Mouse (Mus musculus): ENCODE measurements around the gene Smpd1. TPM values are rescaled to one million over a fixed set of nuclear protein-coding genes. Genes with fewer than 3 reads are reported as not detected.
A peak's percentile ranks its signal among the peaks of the same experiment; 100 is the strongest.

Gene Smpd1
- polyA plus RNA-seq, 1 experiment from 2014 or later, result 51.1 TPM

- Histone ChIP-seq H3K9ac (replicated peaks) (peak within 1 kb of the TSS; percentile 85), H3K27ac (replicated peaks) (peak within 1 kb of the TSS; percentile 96), H3K27me3 (no peaks in the 10 kb centered on the region; the same call in 1 of the 2 replicates), H3K4me2 (replicated peaks) (peak within 1 kb of the TSS; percentile 61), H3K4me3 (peak within 1 kb of the TSS; percentile 78), H3K36me3 (no peaks in the 10 kb centered on the region), H3K9me3 (no peaks in the 10 kb centered on the region), H3K4me1 (peaks cover 20% of the 10 kb centered on the region)
- peak; percentile 93 for ATAC-seq (ENCODE audit: low FRiP score, low read depth)
- under 1% methylated on average over 30 of the region's 54 CpGs for WGBS
Observed at GRCm38 (mm10) chr7:105581094-105581703, 27.0 kb downstream of the Smpd1 start, which contains the start of gene Apbb1. TSS of gene Apbb1 (minus strand) at chr7:105581653.

GRCm38 (mm10) chr7:105581959-105582358, 27.8 kb downstream of the Smpd1 start:
- Histone ChIP-seq H3K4me2 (replicated peaks) (peak overlapping the region; percentile 61), H3K4me1 (peaks cover 20% of the 10 kb centered on the region), H3K9ac (replicated peaks) (peak overlapping the region; percentile 85; the same call in 1 of the 2 replicates), H3K9me3 (no peaks in the 10 kb centered on the region), H3K4me3 (peak overlapping the region; percentile 78), H3K27ac (replicated peaks) (peak overlapping the region; percentile 96), H3K27me3 (no peaks in the 10 kb centered on the region; the same call in 1 of the 2 replicates), H3K36me3 (no peaks in the 10 kb centered on the region)
- WGBS, result 74% methylated on average over 2 of the region's 2 CpGs
- ATAC-seq (ENCODE audit: low FRiP score, low read depth), result no peak

- WGBS, result 75% methylated on average over 9 of the region's 9 CpGs
- ATAC-seq (ENCODE audit: low FRiP score, low read depth), result no peak
- H3K9me3 ChIP-seq, result no peaks in the 10 kb centered on the region
Observed at GRCm38 (mm10) chr7:105588325-105588912, 34.3 kb downstream of the Smpd1 start.

GRCm38 (mm10) chr7:105590097-105590496, 35.9 kb downstream of the Smpd1 start:
- ATAC-seq (ENCODE audit: low FRiP score, low read depth), result no peak
- WGBS, result 24% methylated on average over 7 of the region's 7 CpGs
- H3K4me1 ChIP-seq, result no peaks in the 10 kb centered on the region
- H3K4me2 ChIP-seq (replicated peaks), result no peak overlapping the region
- H3K27ac ChIP-seq (replicated peaks), result no peak overlapping the region
- H3K27me3 ChIP-seq, result no peaks in the 10 kb centered on the region
- no peak overlapping the region for H3K4me3 ChIP-seq
- no peaks in the 10 kb centered on the region for H3K9me3 ChIP-seq
- no peaks in the 10 kb centered on the region for H3K36me3 ChIP-seq
- H3K9ac ChIP-seq (replicated peaks), result no peak overlapping the region

More at GRCm38 (mm10) chr7:105588325-105588912, 34.3 kb downstream of the Smpd1 start:
- Histone ChIP-seq H3K27me3 (no peaks in the 10 kb centered on the region), H3K4me3 (no peak overlapping the region), H3K36me3 (no peaks in the 10 kb centered on the region), H3K9ac (replicated peaks) (no peak overlapping the region), H3K4me2 (replicated peaks) (no peak overlapping the region), H3K27ac (replicated peaks) (no peak overlapping the region), H3K4me1 (no peaks in the 10 kb centered on the region)

GRCm38 (mm10) chr7:105602860-105603623, 48.9 kb downstream of the Smpd1 start:
- WGBS, result 35% methylated on average over 9 of the region's 9 CpGs
- Histone ChIP-seq H3K27me3 (no peaks in the 10 kb centered on the region), H3K4me1 (no peaks in the 10 kb centered on the region), H3K9ac (replicated peaks) (no peak overlapping the region), H3K4me2 (replicated peaks) (no peak overlapping the region), H3K9me3 (0 out of 2 replicates have a peak, but pooled peaks cover 4% of the 10 kb centered on the region), H3K4me3 (no peak overlapping the region), H3K36me3 (no peaks in the 10 kb centered on the region), H3K27ac (replicated peaks) (no peak overlapping the region)
- ATAC-seq (ENCODE audit: low FRiP score, low read depth), result peak; percentile 66; the same call in 1 of the 2 replicates

Other genes with a start within 250 kb of the Smpd1 start
- gene Olfr689, start 243.2 kb upstream of the Smpd1 start, polyA plus RNA-seq (2016; fragmentation: Nextera tagmentation; extraction: Ambion mirVana), result not detected in 2 replicates
- not detected in 2 replicates for gene Olfr690, start 220.3 kb upstream of the Smpd1 start, polyA plus RNA-seq (2016; fragmentation: Nextera tagmentation; extraction: Ambion mirVana)
- gene Olfr691, start 212.1 kb upstream of the Smpd1 start, polyA plus RNA-seq (2016; fragmentation: Nextera tagmentation; extraction: Ambion mirVana), result not detected in 2 replicates
- not detected in 2 replicates for gene Olfr692, start 186.1 kb upstream of the Smpd1 start, polyA plus RNA-seq (2016; fragmentation: Nextera tagmentation; extraction: Ambion mirVana)
- not detected in 2 replicates for gene Gm5901, start 179.3 kb upstream of the Smpd1 start, polyA plus RNA-seq (2016; fragmentation: Nextera tagmentation; extraction: Ambion mirVana)
- gene Fam160a2, start 154.3 kb upstream of the Smpd1 start, polyA plus RNA-seq (2016; fragmentation: Nextera tagmentation; extraction: Ambion mirVana), result 41.8 and 46.2 TPM in 2 replicates
- 0.17 TPM in 1 of 2 replicates, not detected in the other for gene Cnga4, start 149.8 kb upstream of the Smpd1 start, polyA plus RNA-seq (2016; fragmentation: Nextera tagmentation; extraction: Ambion mirVana)
- 0.17 and 0.29 TPM in 2 replicates for gene Cckbr, start 128.6 kb upstream of the Smpd1 start, polyA plus RNA-seq (2016; fragmentation: Nextera tagmentation; extraction: Ambion mirVana)
- gene Cavin3, start 72.1 kb upstream of the Smpd1 start, polyA plus RNA-seq (2016; fragmentation: Nextera tagmentation; extraction: Ambion mirVana), result 28.0 and 36.3 TPM in 2 replicates
- gene Apbb1, start 27.3 kb downstream of the Smpd1 start, polyA plus RNA-seq (2016; fragmentation: Nextera tagmentation; extraction: Ambion mirVana), result 166 TPM in 2 replicates
- gene Hpx, start 45.8 kb downstream of the Smpd1 start, polyA plus RNA-seq (2016; fragmentation: Nextera tagmentation; extraction: Ambion mirVana), result 0.27 and 0.35 TPM in 2 replicates
- 54.1 and 55.5 TPM in 2 replicates for gene Trim3, start 79.2 kb downstream of the Smpd1 start, polyA plus RNA-seq (2016; fragmentation: Nextera tagmentation; extraction: Ambion mirVana)
- 135 and 143 TPM in 2 replicates for gene Timm10b, start 85.7 kb downstream of the Smpd1 start, polyA plus RNA-seq (2016; fragmentation: Nextera tagmentation; extraction: Ambion mirVana)
- gene Arfip2, start 86.1 kb downstream of the Smpd1 start, polyA plus RNA-seq (2016; fragmentation: Nextera tagmentation; extraction: Ambion mirVana), result 71.4 and 79.3 TPM in 2 replicates
- 3.3 TPM in 2 replicates for gene Gm45799, start 86.2 kb downstream of the Smpd1 start, polyA plus RNA-seq (2016; fragmentation: Nextera tagmentation; extraction: Ambion mirVana)
- gene Dnhd1, start 96.5 kb downstream of the Smpd1 start, polyA plus RNA-seq (2016; fragmentation: Nextera tagmentation; extraction: Ambion mirVana), result 1.0 and 1.5 TPM in 2 replicates
- 200 and 212 TPM in 2 replicates for gene Ilk, start 182.2 kb downstream of the Smpd1 start, polyA plus RNA-seq (2016; fragmentation: Nextera tagmentation; extraction: Ambion mirVana)
- 40.1 and 41.7 TPM in 2 replicates for gene Rrp8, start 183.0 kb downstream of the Smpd1 start, polyA plus RNA-seq (2016; fragmentation: Nextera tagmentation; extraction: Ambion mirVana)
- gene Taf10, start 190.0 kb downstream of the Smpd1 start, polyA plus RNA-seq (2016; fragmentation: Nextera tagmentation; extraction: Ambion mirVana), result 164 and 185 TPM in 2 replicates
- gene Tpp1, start 197.9 kb downstream of the Smpd1 start, polyA plus RNA-seq (2016; fragmentation: Nextera tagmentation; extraction: Ambion mirVana), result 44.4 and 56.7 TPM in 2 replicates
- gene Dchs1, start 233.3 kb downstream of the Smpd1 start, polyA plus RNA-seq (2016; fragmentation: Nextera tagmentation; extraction: Ambion mirVana), result 22.0 and 23.9 TPM in 2 replicates

All from midbrain, embryonic 12.5 days (tissue).